Mouse (Mus musculus) mouse trophoblast stem cell (cell line): ENCODE measurements around the gene Defa2.
"Not testable (repeated sequence)": the region's sequence is repeated elsewhere in the genome, so short reads cannot be mapped to it uniquely, and the experiment has no call there.

Experiments used
- in situ Hi-C, 2 experiments: fragments of 300-500 bp; cut with MseI, MboI; formaldehyde crosslinking; loops; 2 replicates in 1 of 2; 3 replicates in 1 of 2; pipeline ENCODE4 v1.15.1; 2025

Defa2 gene

DNA sequence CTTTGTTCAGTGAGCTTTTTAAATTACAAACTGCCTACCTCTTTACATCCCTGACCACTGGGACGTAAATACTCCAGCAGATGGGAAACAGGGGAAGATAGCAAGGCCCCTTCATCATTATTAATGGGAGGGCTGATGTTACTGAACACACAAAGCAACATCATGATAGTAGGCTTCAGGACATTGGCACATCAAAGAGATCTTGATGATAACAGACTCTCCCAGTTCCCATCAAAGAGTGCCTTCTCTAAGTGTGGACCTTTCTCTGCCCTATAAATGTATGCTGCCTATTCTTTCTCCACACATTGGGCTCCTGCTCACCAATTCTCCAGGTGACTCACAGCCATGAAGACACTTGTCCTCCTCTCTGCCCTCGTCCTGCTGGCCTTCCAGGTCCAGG lies at the start of gene Defa2:
Gene Defa2 (plus strand): TSS at position 301 of the 400 bp plus-strand sequence.
- in situ Hi-C loops = not testable (repeated sequence)

DNA sequence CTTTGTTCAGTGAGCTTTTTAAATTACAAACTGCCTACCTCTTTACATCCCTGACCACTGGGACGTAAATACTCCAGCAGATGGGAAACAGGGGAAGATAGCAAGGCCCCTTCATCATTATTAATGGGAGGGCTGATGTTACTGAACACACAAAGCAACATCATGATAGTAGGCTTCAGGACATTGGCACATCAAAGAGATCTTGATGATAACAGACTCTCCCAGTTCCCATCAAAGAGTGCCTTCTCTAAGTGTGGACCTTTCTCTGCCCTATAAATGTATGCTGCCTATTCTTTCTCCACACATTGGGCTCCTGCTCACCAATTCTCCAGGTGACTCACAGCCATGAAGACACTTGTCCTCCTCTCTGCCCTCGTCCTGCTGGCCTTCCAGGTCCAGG lies 13.2 kb downstream of the Defa2 start, which contains the start of gene Defa33:
Gene Defa33 (plus strand): TSS at position 301 of the 400 bp plus-strand sequence.
- in situ Hi-C loops = not testable (repeated sequence)

DNA sequence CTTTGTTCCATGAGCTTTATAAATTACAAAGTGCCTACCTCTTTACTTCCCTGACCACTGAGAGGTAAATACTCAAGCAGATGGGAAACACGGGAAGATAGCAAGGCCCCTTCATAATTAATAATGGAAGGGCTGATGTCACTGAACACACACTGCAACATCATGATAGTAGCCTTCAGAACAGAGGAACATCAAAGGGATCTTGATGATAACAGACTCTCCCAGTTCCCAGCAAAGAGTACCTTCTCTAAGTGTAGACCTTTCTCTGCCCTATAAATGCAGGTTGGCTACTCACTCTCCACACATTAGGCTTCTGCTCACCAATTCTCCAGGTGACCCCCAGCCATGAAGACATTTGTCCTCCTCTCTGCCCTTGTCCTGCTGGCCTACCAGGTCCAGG lies 48.8 kb downstream of the Defa2 start, which contains the start of gene Defa36:
Gene Defa36 (plus strand): TSS at position 301 of the 400 bp plus-strand sequence.
- in situ Hi-C loops = not testable (repeated sequence)
